Mouse (Mus musculus) left cerebral cortex, postnatal 36 days (tissue): ENCODE measurements at regions not wholly inside any gene's neighbourhood (a gene's known extent, or its start where the extent isn't known, plus 50 kb on each side); places are given as distances from the start of the nearest gene placed in this dataset.

Source experiments
- DNase-seq, 2 experiments: peaks; one replicate each; pipeline ENCODE4 v3.0.0; 2021 to 2022; ENCODE audit warnings: low spot score in 2 of 2, mixed read lengths in 1 of 2
- intact Hi-C: fragments of 180-260 bp; cut with DNase I; formaldehyde crosslinking; loops from one replicate; pipeline ENCODE4 v1.15.1; 2025

GRCm38 (mm10) chr3:35273546-35273945 is 480.4 kb upstream of the Atp11b start:
- intact Hi-C loops = no loop called here
- no peak for DNase-seq

- intact Hi-C loops = no loop called here
- DNase-seq = no peak
Observed at GRCm38 (mm10) chr3:35280981-35281380, 472.9 kb upstream of the Atp11b start.

GRCm38 (mm10) chr3:35282106-35282505 is 471.8 kb upstream of the Atp11b start:
- intact Hi-C loops = no loop called here
- DNase-seq = no peak

GRCm38 (mm10) chr3:35294771-35295170 is 459.1 kb upstream of the Atp11b start:
- no peak for DNase-seq
- intact Hi-C loops = no loop called here

GRCm38 (mm10) chr3:35295746-35296145 is 458.2 kb upstream of the Atp11b start:
- intact Hi-C loops = no loop called here
- DNase-seq = no peak

- intact Hi-C loops = no loop called here
- DNase-seq = no peak
Observed at GRCm38 (mm10) chr3:35299036-35299435, 454.9 kb upstream of the Atp11b start.

- no peak for DNase-seq
- intact Hi-C loops = no loop called here
Observed at GRCm38 (mm10) chr3:35306013-35306412, 447.9 kb upstream of the Atp11b start.

GRCm38 (mm10) chr3:35314177-35314576 is 439.7 kb upstream of the Atp11b start:
- no peak for DNase-seq
- intact Hi-C loops = no loop called here

- intact Hi-C loops = no loop called here
- DNase-seq = no peak
Observed at GRCm38 (mm10) chr3:35315162-35315561, 438.7 kb upstream of the Atp11b start.

- DNase-seq = no peak
- intact Hi-C loops = no loop called here
Observed at GRCm38 (mm10) chr3:35318348-35318747, 435.6 kb upstream of the Atp11b start.

GRCm38 (mm10) chr3:35320844-35321393 is 433.0 kb upstream of the Atp11b start:
- no peak for DNase-seq
- intact Hi-C loops = loop anchor here (5.0 kb wide), 2 partner anchors 94 to 674 kb away; no protein-coding TSS in a partner anchor

- no peak for DNase-seq
- intact Hi-C loops = loop anchor here (5.0 kb wide), 2 partner anchors 95 to 675 kb away; no protein-coding TSS in a partner anchor
Observed at GRCm38 (mm10) chr3:35321991-35322390, 431.9 kb upstream of the Atp11b start.

GRCm38 (mm10) chr3:35322899-35323298 is 431.0 kb upstream of the Atp11b start:
- intact Hi-C loops = loop anchor here (5.0 kb wide), 2 partner anchors 96 to 676 kb away; no protein-coding TSS in a partner anchor
- no peak for DNase-seq

GRCm38 (mm10) chr3:35323450-35324077 is 430.3 kb upstream of the Atp11b start:
- intact Hi-C loops = loop anchor here (5.0 kb wide), 2 partner anchors 96 to 676 kb away; no protein-coding TSS in a partner anchor
- DNase-seq = peak; percentile 24 to 49

GRCm38 (mm10) chr3:35324186-35324585 is 429.7 kb upstream of the Atp11b start:
- peak in 1 of 2 experiments; percentile 9 for DNase-seq
- intact Hi-C loops = loop anchor here (5.0 kb wide), 2 partner anchors 97 to 677 kb away; no protein-coding TSS in a partner anchor

GRCm38 (mm10) chr3:35332534-35333272 is 421.2 kb upstream of the Atp11b start:
- DNase-seq = no peak
- intact Hi-C loops = no loop called here

GRCm38 (mm10) chr3:35334017-35334416 is 419.9 kb upstream of the Atp11b start:
- intact Hi-C loops = no loop called here
- DNase-seq = no peak

GRCm38 (mm10) chr3:35334546-35334945 is 419.4 kb upstream of the Atp11b start:
- intact Hi-C loops = no loop called here
- DNase-seq = no peak

GRCm38 (mm10) chr3:35335837-35336236 is 418.1 kb upstream of the Atp11b start:
- no peak for DNase-seq
- intact Hi-C loops = no loop called here

- intact Hi-C loops = loop anchor here (2.0 to 10.0 kb wide), 4 partner anchors 67 to 696 kb away; no protein-coding TSS in a partner anchor
- DNase-seq = peak in 1 of 2 experiments; percentile 5
Observed at GRCm38 (mm10) chr3:35340525-35340924, 413.4 kb upstream of the Atp11b start.
